In genomic region chr11:112068821-112069220, GRCm38 (mm10) we compare ENCODE assay signal across 21 mouse cellular contexts.
DNase-seq lines count a peak whose midpoint lies in the region; ATAC-seq and TF ChIP-seq lines count a peak whose summit lies in the region.
"Had no signal": no experiment of that assay in that cellular context is flagged by ENCODE, and none has a peak within 500 bp of the region (broad histone marks: within the 10 kb centered on the region; RNA-seq: fewer than 3 reads in every experiment).

No protein-coding gene starts in this region.

- no peak for TF ChIP-seq CTCF in hindbrain, postnatal 0 days (IDR thresholded peaks at IDR 0.05; ENCODE audit: low read depth)

- 49% methylated on average over 4 of the region's 4 CpGs for WGBS in hindbrain, postnatal 0 days
- 62% methylated on average over 4 of the region's 4 CpGs for WGBS in hindbrain, embryonic 16.5 days
- 94% methylated on average over 4 of the region's 4 CpGs for WGBS in midbrain, embryonic 14.5 days
- 93% methylated on average over 4 of the region's 4 CpGs for WGBS in midbrain, embryonic 10.5 days

- H3K9me3 ChIP-seq in hindbrain, postnatal 0 days (ENCODE audit: low read length) = no peaks in the 10 kb centered on the region
- H3K9me3 ChIP-seq in hindbrain, embryonic 16.5 days (ENCODE audit: control insufficient read depth, low read length) = no peaks in the 10 kb centered on the region
- H3K9me3 ChIP-seq in midbrain, embryonic 14.5 days (ENCODE audit: control insufficient read depth, low read length) = no peaks in the 10 kb centered on the region
- peaks cover 4% of the 10 kb centered on the region; the same call in 1 of the 2 replicates for H3K9me3 ChIP-seq in midbrain, embryonic 10.5 days (replicated peaks)
- H3K9me3 ChIP-seq: hindbrain, embryonic 15.5 days had no signal

- peak; percentile 7 to 12 for DNase-seq in cerebellum, postnatal 10 days
- no peak for DNase-seq in cerebellum, adult 11 months
- DNase-seq in hindbrain, postnatal 0 days (ENCODE audit: low spot score) = peak; percentile 10
- peak; percentile 14 for DNase-seq in midbrain, embryonic 14.5 days
- no peak for DNase-seq in midbrain, embryonic 10.5 days (ENCODE audit: low spot score)
- DNase-seq: adrenal gland, postnatal 10 days; adrenal gland, postnatal 36 days; cerebellum, adult 11-12 months; cerebellum, adult 8-10 months; cerebellum, postnatal 14 days; gastrocnemius, adult 2 months; gastrocnemius, postnatal 14 days had no signal

- H3K36me3 ChIP-seq in hindbrain, postnatal 0 days (ENCODE audit: insufficient read depth, low read length) = no peaks in the 10 kb centered on the region
- H3K36me3 ChIP-seq in hindbrain, embryonic 16.5 days (ENCODE audit: control insufficient read depth, insufficient read depth, low read length) = no peaks in the 10 kb centered on the region
- no peaks in the 10 kb centered on the region for H3K36me3 ChIP-seq in midbrain, embryonic 14.5 days (ENCODE audit: control insufficient read depth, insufficient read depth, low read length)
- no peaks in the 10 kb centered on the region for H3K36me3 ChIP-seq in midbrain, embryonic 10.5 days
- H3K36me3 ChIP-seq: forebrain, embryonic 10.5 days; hindbrain, embryonic 12.5 days; hindbrain, embryonic 15.5 days had no signal

- H3K27ac ChIP-seq in hindbrain, postnatal 0 days = no peak overlapping the region
- no peak overlapping the region for H3K27ac ChIP-seq in hindbrain, embryonic 16.5 days (ENCODE audit: low read depth, low read length)
- H3K27ac ChIP-seq in midbrain, embryonic 14.5 days (replicated peaks; ENCODE audit: low read depth, low read length) = no peak overlapping the region
- no peak overlapping the region for H3K27ac ChIP-seq in midbrain, embryonic 10.5 days (replicated peaks)
- H3K27ac ChIP-seq: forebrain, embryonic 10.5 days; gastrocnemius, adult 2 months; hindbrain, embryonic 12.5 days; hindbrain, embryonic 15.5 days had no signal

- H3K27me3 ChIP-seq in hindbrain, postnatal 0 days (ENCODE audit: insufficient read depth, low read length) = no peaks in the 10 kb centered on the region
- H3K27me3 ChIP-seq in hindbrain, embryonic 16.5 days (replicated peaks; ENCODE audit: control insufficient read depth, insufficient read depth, low read length) = no peaks in the 10 kb centered on the region
- H3K27me3 ChIP-seq in midbrain, embryonic 14.5 days (ENCODE audit: control insufficient read depth, insufficient read depth, low read length) = no peaks in the 10 kb centered on the region
- H3K27me3 ChIP-seq in midbrain, embryonic 10.5 days (ENCODE audit: low read depth, poor library complexity, severe bottlenecking) = no peaks in the 10 kb centered on the region
- H3K27me3 ChIP-seq: hindbrain, embryonic 12.5 days; hindbrain, embryonic 15.5 days had no signal

- ATAC-seq in hindbrain, postnatal 0 days = no peak
- ATAC-seq in hindbrain, embryonic 16.5 days = no peak
- ATAC-seq in midbrain, embryonic 14.5 days (ENCODE audit: low FRiP score, low TSS enrichment) = no peak
- ATAC-seq: activated CD4-positive, CD25-positive, alpha-beta regulatory T cell, adult 4 months; forebrain, embryonic 16.5 days; inflammation-experienced regulatory T-cells, adult 6 months; intestine, embryonic 16.5 days had no signal

- no peak overlapping the region for H3K4me3 ChIP-seq in hindbrain, postnatal 0 days (ENCODE audit: low read length)
- H3K4me3 ChIP-seq in hindbrain, embryonic 16.5 days (ENCODE audit: low read length) = no peak overlapping the region
- H3K4me3 ChIP-seq in midbrain, embryonic 14.5 days (replicated peaks; ENCODE audit: low read depth, low read length) = no peak overlapping the region
- H3K4me3 ChIP-seq in midbrain, embryonic 10.5 days = no peak overlapping the region
- H3K4me3 ChIP-seq: forebrain, embryonic 10.5 days; gastrocnemius, adult 2 months; hindbrain, embryonic 12.5 days; hindbrain, embryonic 15.5 days had no signal

- H3K9ac ChIP-seq in hindbrain, postnatal 0 days (replicated peaks; ENCODE audit: low read length) = no peak overlapping the region
- H3K9ac ChIP-seq in hindbrain, embryonic 16.5 days (ENCODE audit: low read depth, low read length) = no peak overlapping the region
- no peak overlapping the region for H3K9ac ChIP-seq in midbrain, embryonic 14.5 days (replicated peaks; ENCODE audit: low read length)
- H3K9ac ChIP-seq: hindbrain, embryonic 12.5 days; hindbrain, embryonic 15.5 days had no signal

- H3K4me1 ChIP-seq in hindbrain, postnatal 0 days (ENCODE audit: insufficient read depth, low read length) = no peaks in the 10 kb centered on the region
- H3K4me1 ChIP-seq in hindbrain, embryonic 16.5 days (ENCODE audit: control insufficient read depth, insufficient read depth, low read depth, low read length) = no peaks in the 10 kb centered on the region
- H3K4me1 ChIP-seq in midbrain, embryonic 14.5 days (ENCODE audit: control insufficient read depth, insufficient read depth, low read length) = no peaks in the 10 kb centered on the region
- no peaks in the 10 kb centered on the region for H3K4me1 ChIP-seq in midbrain, embryonic 10.5 days
- H3K4me1 ChIP-seq: forebrain, embryonic 10.5 days; hindbrain, embryonic 12.5 days; hindbrain, embryonic 15.5 days had no signal

- H3K4me2 ChIP-seq in hindbrain, postnatal 0 days (ENCODE audit: low read depth, low read length) = no peak overlapping the region
- H3K4me2 ChIP-seq in hindbrain, embryonic 16.5 days (ENCODE audit: low read length) = no peak overlapping the region
- no peak overlapping the region for H3K4me2 ChIP-seq in midbrain, embryonic 14.5 days (ENCODE audit: low read length)
- H3K4me2 ChIP-seq: heart, embryonic 11.5 days; hindbrain, embryonic 12.5 days; hindbrain, embryonic 15.5 days had no signal

Comparison
In these comparisons a context has a peak if more than half of its experiments do, and no peak if none do; other contexts are left out.
1. DNase-seq: peak in cerebellum, postnatal 10 days (2 of 2), hindbrain, postnatal 0 days (single experiment) and midbrain, embryonic 14.5 days (single experiment); none in cerebellum, adult 11 months (single experiment) and midbrain, embryonic 10.5 days (single experiment).